Mouse (Mus musculus) CH12.LX (cell line): ENCODE results near the gene Ercc1. TPM values are rescaled to one million over a fixed set of nuclear protein-coding genes. Genes with fewer than 3 reads are reported as not detected.
A peak's percentile ranks its signal among the peaks of the same experiment; 100 is the strongest.

Experiments used
- DNase-seq: peaks from one replicate; pipeline ENCODE4 v3.0.0-alpha.2; 2013; ENCODE audit errors: extremely low read depth
- H3K27ac ChIP-seq: 2 replicates; pipeline ENCODE4 v1.5.1; 2012; ENCODE audit warnings: low read depth, mild to moderate bottlenecking, control low read depth, moderate library complexity; ENCODE audit not compliant: insufficient read depth
- H3K27me3 ChIP-seq: replicated peaks from 2 replicates; pipeline ENCODE3; 2012; ENCODE audit warnings: inconsistent platforms
- H3K36me3 ChIP-seq, 2 experiments: replicated peaks in 1 of 2; 2 replicates each; pipeline versions ENCODE3 to v1.6.1; 2012; ENCODE audit warnings: inconsistent platforms in 1 of 2, low read length in 1 of 2, mild to moderate bottlenecking in 1 of 2, mixed read lengths in 1 of 2, moderate library complexity in 1 of 2; ENCODE audit not compliant: control insufficient read depth in 1 of 2, insufficient read depth in 1 of 2
- H3K4me1 ChIP-seq, 2 experiments: 2 replicates each; pipeline ENCODE4 v1.6.1; 2012; ENCODE audit warnings: inconsistent platforms in 1 of 2, moderate library complexity in 1 of 2; ENCODE audit not compliant: insufficient read depth in 2 of 2, control insufficient read depth in 1 of 2
- H3K4me2 ChIP-seq: 2 replicates; pipeline ENCODE4 v1.6.1; 2012; ENCODE audit warnings: low read depth, mild to moderate bottlenecking, control low read depth; ENCODE audit not compliant: poor library complexity, insufficient read depth, severe bottlenecking
- H3K4me3 ChIP-seq, 3 experiments: fragments of 150-350 bp in 1 of 3; sonication (generic) in 1 of 3; replicated peaks in 1 of 3; 2 replicates each; pipeline versions ENCODE3 to v1.5.1; 2011 to 2012; ENCODE audit warnings: low read depth in 2 of 3, low read length in 2 of 3, mild to moderate bottlenecking in 2 of 3, moderate library complexity in 2 of 3, control low read depth in 1 of 3, improper control_type of control experiment in 1 of 3, inconsistent platforms in 1 of 3, mixed read lengths in 1 of 3; ENCODE audit not compliant: poor library complexity in 1 of 3
- H3K79me2 ChIP-seq: replicated peaks from 2 replicates; pipeline ENCODE4 v1.6.1; 2012; ENCODE audit warnings: mild to moderate bottlenecking, moderate library complexity; ENCODE audit not compliant: control insufficient read depth, poor library complexity, insufficient read depth, severe bottlenecking; ENCODE audit errors: extremely low read depth
- H3K9ac ChIP-seq: 2 replicates; pipeline ENCODE4 v1.6.1; 2012; ENCODE audit warnings: low read depth, mild to moderate bottlenecking, control low read depth, moderate library complexity; ENCODE audit not compliant: insufficient read depth
- H3K9me3 ChIP-seq: replicated peaks from 2 replicates; pipeline ENCODE3; 2012; ENCODE audit warnings: low read length, inconsistent platforms, mixed read lengths
- BHLHE40 ChIP-seq: IDR thresholded peaks from 2 replicates; pipeline ENCODE4 v1.6.1; 2011; ENCODE audit warnings: mild to moderate bottlenecking, low read depth, low read length, improper control_type of control experiment
- CHD1 ChIP-seq: IDR thresholded peaks from 2 replicates; pipeline ENCODE4 v1.6.1; 2012; ENCODE audit warnings: low read depth, low read length, improper control_type of control experiment, inconsistent platforms
- CHD2 ChIP-seq: IDR thresholded peaks from 2 replicates; pipeline ENCODE4 v1.6.1; 2011; ENCODE audit warnings: low read length, improper control_type of control experiment
- CTCF ChIP-seq, 2 experiments: IDR thresholded peaks in 1 of 2; conservative IDR thresholded peaks in 1 of 2; 2 replicates each; pipeline ENCODE4 v1.5.1; 2011 to 2012; ENCODE audit warnings: low read depth in 2 of 2, low read length in 2 of 2, improper control_type of control experiment in 1 of 2, inconsistent platforms in 1 of 2, mild to moderate bottlenecking in 1 of 2, moderate library complexity in 1 of 2
- E2F4 ChIP-seq: IDR thresholded peaks from 2 replicates; pipeline ENCODE4 v1.6.1; 2011; ENCODE audit warnings: low read depth, low read length, improper control_type of control experiment; ENCODE audit not compliant: insufficient replicate concordance
- ELF1 ChIP-seq: IDR thresholded peaks from 2 replicates; pipeline ENCODE4 v1.6.1; 2014; ENCODE audit warnings: low read depth, mild to moderate bottlenecking, inconsistent platforms, low read length, improper control_type of control experiment
- EP300 ChIP-seq: IDR thresholded peaks from 2 replicates; pipeline ENCODE4 v1.6.1; 2011; ENCODE audit warnings: low read length, improper control_type of control experiment
- ETS1 ChIP-seq: conservative IDR thresholded peaks from 2 replicates; pipeline ENCODE4 v1.6.1; 2012; ENCODE audit warnings: low read depth, mild to moderate bottlenecking, inconsistent platforms, low read length, improper control_type of control experiment, moderate library complexity
- GABPA ChIP-seq: IDR thresholded peaks from 2 replicates; pipeline ENCODE4 v1.6.1; 2012; ENCODE audit warnings: low read depth, low read length, improper control_type of control experiment, inconsistent platforms; ENCODE audit not compliant: insufficient replicate concordance
- HCFC1 ChIP-seq: IDR thresholded peaks from 2 replicates; pipeline ENCODE4 v1.6.1; 2012; ENCODE audit warnings: low read depth, mild to moderate bottlenecking, inconsistent platforms, low read length, improper control_type of control experiment
- IRF4 ChIP-seq: IDR thresholded peaks from 2 replicates; pipeline ENCODE4 v1.6.1; 2014; ENCODE audit warnings: low read depth, mild to moderate bottlenecking, inconsistent platforms, low read length, improper control_type of control experiment
- JUN ChIP-seq: IDR thresholded peaks from 2 replicates; pipeline ENCODE4 v1.6.1; 2011; ENCODE audit warnings: low read depth, mild to moderate bottlenecking, low read length, improper control_type of control experiment, moderate library complexity; ENCODE audit not compliant: insufficient read depth
- JUND ChIP-seq: conservative IDR thresholded peaks from 2 replicates; pipeline ENCODE4 v1.6.1; 2011; ENCODE audit warnings: low read depth, low read length, improper control_type of control experiment
- KAT2A ChIP-seq: IDR thresholded peaks from 2 replicates; pipeline ENCODE4 v1.6.1; 2012; ENCODE audit warnings: low read length, improper control_type of control experiment, inconsistent platforms; ENCODE audit not compliant: insufficient replicate concordance
- MAFK ChIP-seq: IDR thresholded peaks from 2 replicates; pipeline ENCODE4 v1.6.1; 2011; ENCODE audit warnings: low read length, improper control_type of control experiment; ENCODE audit not compliant: insufficient replicate concordance
- MAX ChIP-seq: IDR thresholded peaks from 2 replicates; pipeline ENCODE4 v1.6.1; 2011; ENCODE audit warnings: low read length, improper control_type of control experiment
- MAZ ChIP-seq: IDR thresholded peaks from 2 replicates; pipeline ENCODE4 v1.6.1; 2012; ENCODE audit warnings: low read depth, mild to moderate bottlenecking, inconsistent platforms, low read length, improper control_type of control experiment, moderate library complexity
- MEF2A ChIP-seq: IDR thresholded peaks from 2 replicates; pipeline ENCODE4 v1.6.1; 2014; ENCODE audit warnings: low read depth, mild to moderate bottlenecking, inconsistent platforms, low read length, improper control_type of control experiment, borderline replicate concordance
- MXI1 ChIP-seq: IDR thresholded peaks from 2 replicates; pipeline ENCODE4 v1.6.1; 2011; ENCODE audit warnings: mild to moderate bottlenecking, low read depth, low read length, improper control_type of control experiment
- MYC ChIP-seq: IDR thresholded peaks from 2 replicates; pipeline ENCODE4 v1.6.1; 2011; ENCODE audit warnings: low read depth, mild to moderate bottlenecking, improper control_type of control experiment, low read length
- NELFE ChIP-seq: IDR thresholded peaks from 2 replicates; pipeline ENCODE4 v1.6.1; 2011; ENCODE audit warnings: low read depth, low read length, improper control_type of control experiment
- NRF1 ChIP-seq: IDR thresholded peaks from 2 replicates; pipeline ENCODE4 v1.6.1; 2014; ENCODE audit warnings: low read depth, mild to moderate bottlenecking, inconsistent platforms, low read length, improper control_type of control experiment, moderate library complexity
- PAX5 ChIP-seq: IDR thresholded peaks from 2 replicates; pipeline ENCODE4 v1.6.1; 2012; ENCODE audit warnings: low read length, inconsistent platforms, mixed read lengths
- POLR2A ChIP-seq: IDR thresholded peaks from 2 replicates; pipeline ENCODE4 v1.6.1; 2011; ENCODE audit warnings: low read depth, mild to moderate bottlenecking, improper control_type of control experiment, low read length
- POLR2AphosphoS2 ChIP-seq: IDR thresholded peaks from 2 replicates; pipeline ENCODE4 v1.6.1; 2011; ENCODE audit warnings: low read depth, low read length, improper control_type of control experiment
- RAD21 ChIP-seq: IDR thresholded peaks from 2 replicates; pipeline ENCODE4 v1.6.1; 2011; ENCODE audit warnings: low read depth, mild to moderate bottlenecking, low read length, improper control_type of control experiment, moderate library complexity
- RCOR1 ChIP-seq: conservative IDR thresholded peaks from 2 replicates; pipeline ENCODE4 v1.6.1; 2012; ENCODE audit warnings: low read depth, mild to moderate bottlenecking, inconsistent platforms, low read length, improper control_type of control experiment
- SIN3A ChIP-seq: IDR thresholded peaks from 2 replicates; pipeline ENCODE4 v1.6.1; 2012; ENCODE audit warnings: low read length, improper control_type of control experiment, inconsistent platforms
- SMC3 ChIP-seq: IDR thresholded peaks from 2 replicates; pipeline ENCODE4 v1.6.1; 2011; ENCODE audit warnings: low read depth, low read length, improper control_type of control experiment
- TBP ChIP-seq: conservative IDR thresholded peaks from 2 replicates; pipeline ENCODE4 v1.6.1; 2011; ENCODE audit warnings: low read depth, low read length, improper control_type of control experiment
- TCF12 ChIP-seq: IDR thresholded peaks from 2 replicates; pipeline ENCODE4 v1.6.1; 2014; ENCODE audit warnings: low read depth, mild to moderate bottlenecking, inconsistent platforms, low read length, improper control_type of control experiment
- UBTF ChIP-seq: IDR thresholded peaks from 2 replicates; pipeline ENCODE4 v1.6.1; 2012; ENCODE audit warnings: low read depth, mild to moderate bottlenecking, inconsistent platforms, low read length, improper control_type of control experiment, moderate library complexity
- USF1 ChIP-seq: IDR thresholded peaks from 2 replicates; pipeline ENCODE4 v1.6.1; 2014; ENCODE audit warnings: low read depth, mild to moderate bottlenecking, inconsistent platforms, low read length, improper control_type of control experiment
- USF2 ChIP-seq: conservative IDR thresholded peaks from 2 replicates; pipeline ENCODE4 v1.6.1; 2011; ENCODE audit warnings: low read depth, low read length, improper control_type of control experiment
- ZC3H11A ChIP-seq: IDR thresholded peaks from 2 replicates; pipeline ENCODE4 v1.6.1; 2012; ENCODE audit warnings: low read depth, mild to moderate bottlenecking, inconsistent platforms, low read length, improper control_type of control experiment
- ZKSCAN1 ChIP-seq: IDR thresholded peaks from 2 replicates; pipeline ENCODE4 v1.6.1; 2012; ENCODE audit warnings: low read depth, inconsistent platforms, low read length, improper control_type of control experiment, borderline replicate concordance
- ZMIZ1 ChIP-seq: IDR thresholded peaks from 2 replicates; pipeline ENCODE4 v1.6.1; 2012; ENCODE audit warnings: low read depth, mild to moderate bottlenecking, inconsistent platforms, low read length, improper control_type of control experiment
- ZNF384 ChIP-seq: IDR thresholded peaks from 2 replicates; pipeline ENCODE4 v1.6.1; 2012; ENCODE audit warnings: low read depth, low read length, improper control_type of control experiment, inconsistent platforms
- dilution Hi-C: fragments of 300-500 bp; cut with MboI; formaldehyde crosslinking; loops from 2 replicates; pipeline ENCODE4 v1.14.3; 2020; ENCODE audit warnings: low sequenced_read_pairs; ENCODE audit not compliant: extremely low pct_unique_long_range_greater_than_20kb, extremely low pct_ligation_motif_present
- in situ Hi-C: fragments of 300-500 bp; cut with MboI; formaldehyde crosslinking; loops from 3 replicates; pipeline ENCODE4 v1.14.3; 2019; ENCODE audit warnings: low sequenced_read_pairs, low pct_ligation_motif_present, low pct_unique_long_range_greater_than_20kb, mixed read lengths
- polyA plus RNA-seq: library from polyadenylated mRNA; unstranded; fragments of >175 nt; gene quantifications from 2 replicates; pipeline ENCODE4 v1.2.1, GENCODE M21; 2012; ENCODE audit warnings: low read depth; ENCODE audit not compliant: insufficient read length
- total RNA-seq, 2 experiments: library from RNA; depleted of rRNA; stranded (reverse); fragments of 300-350 nt in 1 of 2; fragments of >200 nt in 1 of 2; gene quantifications; 2 replicates each; pipeline ENCODE4 v1.2.3; 2012 to 2014

Gene Ercc1
- total and polyA plus RNA-seq, 3 experiments = 26.9 to 28.2 (median 27.7) TPM

- H3K27me3 ChIP-seq = peaks cover 38% of the 10 kb centered on the region
Observed at GRCm38 (mm10) chr7:19359299-19359891, 14.8 kb downstream of the Ercc1 start, which contains the start of the genes Cd3eap and Ppp1r13l. Gene Cd3eap, minus strand, starts transcription at chr7:19359483. Gene Ppp1r13l, plus strand, starts transcription at chr7:19359749.

GRCm38 (mm10) chr7:19359892-19360641 is 15.5 kb downstream of the Ercc1 start:
- dilution Hi-C loops = no loop called here
- peaks cover 8 to 38% of the 10 kb centered on the region in 2 experiments; a peak in 3 of 4 replicates for H3K4me1 ChIP-seq

More at GRCm38 (mm10) chr7:19359299-19359891, 14.8 kb downstream of the Ercc1 start, which contains the start of the genes Cd3eap and Ppp1r13l:
- Histone ChIP-seq H3K4me1 (peaks cover 8 to 38% of the 10 kb centered on the region in 2 experiments; a peak in 3 of 4 replicates), H3K79me2 (peaks cover 8% of the 10 kb centered on the region), H3K27ac (no peak within 1 kb of the TSS), H3K9me3 (peaks cover 4% of the 10 kb centered on the region), H3K4me3 (peak within 1 kb of the TSS; percentile 70 to 85 (median 73)), H3K4me2 (peak within 1 kb of the TSS; percentile 73), H3K36me3 (peaks cover 20 to 35% of the 10 kb centered on the region in 2 experiments), H3K9ac (peak within 1 kb of the TSS; percentile 47)
- in situ Hi-C loops (loop anchor here (10.0 kb wide), 1 partner anchor 195 kb away; the partner anchor contains the start of gene Gipr), dilution Hi-C loops (no loop called here)
- DNase-seq = peak; percentile 87
- TF ChIP-seq UBTF (no peak), CHD2 (no peak), RAD21 (no peak), HCFC1 (peak; percentile 80), RCOR1 (no peak), MAX (peak; percentile 97), USF2 (peak; percentile 53), ZKSCAN1 (no peak), MAZ (no peak), NRF1 (peak; percentile 67), GABPA (no peak), POLR2AphosphoS2 (no peak), ZC3H11A (no peak), KAT2A (0 out of 2 replicates have a peak, but pooled peaks have one; percentile 40), E2F4 (no peak), TCF12 (no peak), MAFK (no peak), ZMIZ1 (no peak), MEF2A (no peak), JUND (0 out of 2 replicates have a peak, but pooled peaks have one; percentile 6), SMC3 (no peak), MYC (peak; percentile 97), SIN3A (peak; percentile 99), ZNF384 (no peak), USF1 (peak; percentile 68), CHD1 (peak; percentile 100), JUN (no peak), TBP (peak; percentile 86), IRF4 (no peak), EP300 (no peak), BHLHE40 (no peak), ELF1 (peak; percentile 72), CTCF (conservative IDR thresholded peaks at IDR 0.05 in 1 of 2, IDR thresholded peaks at IDR 0.05 in 1 of 2; ENCODE audit: low read depth in 2 of 2, low read length in 2 of 2) (no peak), MXI1 (peak; percentile 99), POLR2A (peak; percentile 82), ETS1 (no peak), PAX5 (no peak), NELFE (peak; percentile 81)

More at GRCm38 (mm10) chr7:19359892-19360641, 15.5 kb downstream of the Ercc1 start:
- DNase-seq = peak; percentile 81
- peaks cover 8% of the 10 kb centered on the region for H3K79me2 ChIP-seq
- H3K4me3 ChIP-seq = peak overlapping the region; percentile 70 to 85 (median 73)
- peak overlapping the region; percentile 73 for H3K4me2 ChIP-seq
- no peak overlapping the region for H3K27ac ChIP-seq
- H3K9me3 ChIP-seq = peaks cover 4% of the 10 kb centered on the region
- in situ Hi-C loops = loop anchor here (10.0 kb wide), 1 partner anchor 195 kb away; the partner anchor contains the start of gene Gipr
- H3K27me3 ChIP-seq = peaks cover 38% of the 10 kb centered on the region
- TF ChIP-seq HCFC1 (peak; percentile 65), BHLHE40 (0 out of 2 replicates have a peak, but pooled peaks have one; percentile 37), ELF1 (no peak), IRF4 (no peak), E2F4 (0 out of 2 replicates have a peak, but pooled peaks have one; percentile 56), MXI1 (peak; percentile 68)
- H3K36me3 ChIP-seq = peaks cover 15 to 28% of the 10 kb centered on the region in 2 experiments
- H3K9ac ChIP-seq = no peak overlapping the region
